Mouse (Mus musculus) erythroblast, embryonic 14.5 days (primary cell): ENCODE data around the gene Plekha7.

Experiments
- GATA1 ChIP-seq: IDR thresholded peaks from 2 replicates; pipeline ENCODE4 v1.6.1; 2012; ENCODE audit warnings: low read length, inconsistent platforms, mixed read lengths
- TAL1 ChIP-seq: IDR thresholded peaks from 3 replicates; pipeline ENCODE4 v1.6.1; 2012; ENCODE audit warnings: low read length, inconsistent platforms, mixed read lengths

DNA sequence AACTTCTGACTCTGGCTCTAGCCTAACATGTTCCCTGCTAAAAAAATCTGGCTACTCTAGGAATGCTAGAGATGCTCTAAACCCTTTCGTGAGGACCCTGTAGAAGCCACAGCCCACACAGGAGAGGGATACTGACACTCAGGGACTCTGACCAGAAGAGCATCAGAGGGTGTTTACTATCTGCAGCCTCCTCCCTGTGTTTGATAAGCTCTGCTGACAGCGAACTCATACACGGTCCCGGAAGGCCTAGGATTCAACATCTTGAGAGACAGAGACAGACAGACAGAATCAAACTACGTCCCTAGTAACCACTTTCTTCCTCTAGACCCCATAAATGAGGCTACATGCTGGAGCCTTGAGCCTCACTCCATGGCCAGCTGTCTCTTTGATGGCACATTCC, 20.2 kb downstream of the Plekha7 start:
- TF ChIP-seq TAL1 (no peak), GATA1 (no peak)
